Mouse (Mus musculus) urinary bladder, postnatal 0 days (tissue): ENCODE results near the gene Pphln1. TPM values are rescaled to one million over a fixed set of nuclear protein-coding genes. Genes with fewer than 3 reads are reported as not detected.

Experiments used
- polyA plus RNA-seq: library from polyadenylated mRNA; unstranded; fragments of >200 nt; fragmentation: Nextera tagmentation; extraction: Ambion mirVana; gene quantifications from 2 replicates; pipeline ENCODE4 v1.2.1, GENCODE M21; 2015

Pphln1 gene
- 22.3 and 29.2 TPM in 2 replicates for polyA plus RNA-seq

DNA sequence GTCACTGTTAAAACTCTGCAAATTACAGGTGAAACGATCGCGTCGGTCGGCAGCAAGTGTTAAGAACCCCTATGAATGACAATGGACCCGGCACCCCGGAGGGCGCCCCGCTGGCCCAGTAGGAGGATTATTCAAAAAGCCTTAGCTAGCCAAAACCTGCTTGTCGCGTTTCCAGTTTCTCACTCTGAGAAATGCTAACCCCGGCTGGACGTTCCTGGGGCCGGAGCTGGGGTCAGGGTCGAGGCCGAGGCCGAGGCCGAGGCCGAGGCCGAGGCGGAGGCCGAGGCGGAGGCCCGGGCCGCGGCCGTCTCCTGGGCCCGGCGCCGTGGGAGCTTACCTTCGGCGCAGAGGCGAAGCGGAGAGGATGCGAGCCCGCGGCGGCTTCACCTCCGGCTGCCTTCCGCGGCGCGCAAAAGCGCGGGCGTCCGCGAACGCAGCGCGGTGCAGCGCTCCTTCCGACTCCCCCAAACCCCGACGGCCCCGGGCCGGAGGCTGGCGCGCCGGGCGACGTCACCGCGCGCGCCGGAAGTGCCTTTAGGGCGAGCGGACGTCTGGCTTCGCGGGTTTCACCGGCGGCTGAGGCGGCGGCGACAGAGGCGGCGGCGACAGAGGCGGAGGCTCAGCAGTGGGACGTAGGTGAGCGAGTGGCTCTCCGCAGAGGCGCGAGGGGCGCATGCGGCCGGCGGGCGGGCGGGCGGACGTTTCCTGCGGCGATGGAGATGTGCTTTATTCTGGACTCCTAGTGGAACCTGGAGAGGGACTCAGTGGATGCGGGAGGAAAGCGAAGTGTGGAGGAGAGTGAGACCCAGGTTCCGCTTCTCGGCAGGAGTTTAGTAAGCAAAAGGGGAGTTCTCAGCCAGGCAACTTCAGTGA is at the start of gene Pphln1, which contains the start of gene Zcrb1:
Pphln1 (plus strand) TSS at position 525 of the 873 bp plus-strand sequence.
Zcrb1 (minus strand) TSS at position 509 of the 873 bp plus-strand sequence.

Other genes with a start within 250 kb of the Pphln1 start
- gene Gxylt1, start 123.2 kb upstream of the Pphln1 start, polyA plus RNA-seq: 5.3 and 6.1 TPM in 2 replicates
- gene Yaf2, start 61.4 kb upstream of the Pphln1 start, polyA plus RNA-seq: 45.7 and 46.7 TPM in 2 replicates
- 102 and 104 TPM in 2 replicates for gene Zcrb1, start within 50 bp of the Pphln1 start, polyA plus RNA-seq
- gene Prickle1, start 197.5 kb downstream of the Pphln1 start, polyA plus RNA-seq: 23.3 and 26.6 TPM in 2 replicates